Mouse (Mus musculus) cerebellum, adult 2 months (tissue): ENCODE measurements at regions not wholly inside any gene's neighbourhood (a gene's known extent, or its start where the extent isn't known, plus 50 kb on each side); places are given as distances from the start of the nearest gene placed in this dataset.

Experiments
- DNase-seq, 2 experiments: peaks; one replicate each; pipeline ENCODE4 v3.0.0; 2021
- H3K27ac ChIP-seq: fragments of 200-500 bp; 2 replicates; pipeline ENCODE4 v1.5.1; 2012; ENCODE audit warnings: low read length, control low read depth, inconsistent platforms; ENCODE audit not compliant: insufficient read depth
- H3K27me3 ChIP-seq: fragments of 200-500 bp; 2 replicates; pipeline ENCODE4 v1.6.1; 2012; ENCODE audit warnings: inconsistent platforms, mild to moderate bottlenecking, low read length, moderate library complexity; ENCODE audit not compliant: control insufficient read depth, insufficient read depth
- H3K4me1 ChIP-seq: fragments of 200-500 bp; 2 replicates; pipeline ENCODE4 v1.6.1; 2011; ENCODE audit warnings: low read length; ENCODE audit not compliant: control insufficient read depth, insufficient read depth
- H3K4me3 ChIP-seq: fragments of 200-500 bp; replicated peaks from 2 replicates; pipeline ENCODE3; 2011; ENCODE audit warnings: mild to moderate bottlenecking, low read depth, low read length, control low read depth; ENCODE audit not compliant: insufficient read depth
- CTCF ChIP-seq: fragments of 200-500 bp; IDR thresholded peaks from 2 replicates; pipeline ENCODE4 v1.5.1; 2011; ENCODE audit warnings: low read depth, mild to moderate bottlenecking, control low read depth, low read length, moderate library complexity, borderline replicate concordance; ENCODE audit not compliant: insufficient read depth
- POLR2A ChIP-seq: fragments of 200-500 bp; IDR thresholded peaks from 2 replicates; pipeline ENCODE4 v1.6.1; 2011; ENCODE audit warnings: low read length, control low read depth, borderline replicate concordance; ENCODE audit not compliant: insufficient read depth
- WGBS: fragments of 180-500 bp; shearing (Covaris S2); methylation state at CpG from one replicate; pipeline ENCODE4 v1.1.7; 2018; 5-methylcytosine and 5-hydroxymethylcytosine counted together

GRCm38 (mm10) chr4:80691774-80692485, 142.0 kb upstream of the Tyrp1 start:
- Histone ChIP-seq H3K4me3 (no peak overlapping the region), H3K27me3 (no peaks in the 10 kb centered on the region), H3K27ac (no peak overlapping the region), H3K4me1 (no peaks in the 10 kb centered on the region)
- 98% methylated on average over 3 of the region's 3 CpGs for WGBS
- DNase-seq = no peak
- no peak for TF ChIP-seq CTCF
- TF ChIP-seq POLR2A = no peak

- no peak overlapping the region for H3K4me3 ChIP-seq
- TF ChIP-seq CTCF (no peak), POLR2A (no peak)
- WGBS = 83% methylated on average over 2 of the region's 2 CpGs
- no peaks in the 10 kb centered on the region for H3K4me1 ChIP-seq
- no peak for DNase-seq
- no peaks in the 10 kb centered on the region for H3K27me3 ChIP-seq
- H3K27ac ChIP-seq = no peak overlapping the region
Measured at GRCm38 (mm10) chr4:80712698-80713097, 121.2 kb upstream of the Tyrp1 start.

DNA sequence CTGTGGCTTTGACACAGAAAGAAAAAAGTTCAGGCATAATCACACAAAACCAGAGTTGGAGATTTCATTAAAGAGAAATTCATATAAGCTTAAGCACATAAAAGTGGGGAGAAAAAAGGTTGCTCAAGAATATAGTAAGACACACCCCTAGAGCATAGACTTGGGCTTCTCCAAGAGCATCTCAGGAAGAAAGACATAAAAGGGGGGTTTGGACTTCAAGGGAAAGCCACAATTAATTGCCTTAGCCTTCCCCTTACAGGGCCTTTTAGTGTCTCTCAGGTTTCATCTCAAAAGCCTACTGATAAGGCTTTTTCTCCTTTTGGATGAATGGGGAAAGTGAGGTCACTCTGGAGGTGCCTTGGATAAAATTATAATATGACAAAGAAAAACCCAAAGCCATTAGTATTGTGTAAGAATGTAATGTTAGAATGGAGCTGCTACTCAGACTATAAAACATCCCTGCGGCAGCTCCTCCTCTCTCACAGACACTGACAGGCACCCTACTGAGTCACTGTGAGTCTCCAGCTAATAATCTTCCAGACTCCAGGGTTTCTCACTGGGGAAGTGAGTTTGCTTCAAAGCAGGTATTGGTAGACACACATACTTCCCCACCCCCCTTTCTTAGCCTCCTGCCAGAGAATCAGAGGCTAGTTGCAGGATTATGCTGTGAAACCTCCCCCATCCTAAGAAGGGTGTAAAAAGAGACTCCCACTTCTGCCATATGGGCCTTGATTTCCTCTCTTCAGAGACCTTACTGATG, 88.8 kb upstream of the Tyrp1 start:
- 30% methylated on average over 1 of the region's 1 CpGs for WGBS
- Histone ChIP-seq H3K4me1 (no peaks in the 10 kb centered on the region), H3K27ac (no peak overlapping the region)

GRCm38 (mm10) chr4:80752259-80752658, 81.7 kb upstream of the Tyrp1 start:
- Histone ChIP-seq H3K4me3 (no peak overlapping the region), H3K27me3 (no peaks in the 10 kb centered on the region), H3K27ac (no peak overlapping the region), H3K4me1 (no peaks in the 10 kb centered on the region)
- WGBS = 88% methylated on average over 6 of the region's 6 CpGs
- TF ChIP-seq CTCF (no peak), POLR2A (no peak)
- DNase-seq = no peak

More for the DNA sequence above, 88.8 kb upstream of the Tyrp1 start:
- H3K4me3 ChIP-seq = no peak overlapping the region
- DNase-seq = no peak
- H3K27me3 ChIP-seq = no peaks in the 10 kb centered on the region
- TF ChIP-seq POLR2A (no peak), CTCF (no peak)

DNA sequence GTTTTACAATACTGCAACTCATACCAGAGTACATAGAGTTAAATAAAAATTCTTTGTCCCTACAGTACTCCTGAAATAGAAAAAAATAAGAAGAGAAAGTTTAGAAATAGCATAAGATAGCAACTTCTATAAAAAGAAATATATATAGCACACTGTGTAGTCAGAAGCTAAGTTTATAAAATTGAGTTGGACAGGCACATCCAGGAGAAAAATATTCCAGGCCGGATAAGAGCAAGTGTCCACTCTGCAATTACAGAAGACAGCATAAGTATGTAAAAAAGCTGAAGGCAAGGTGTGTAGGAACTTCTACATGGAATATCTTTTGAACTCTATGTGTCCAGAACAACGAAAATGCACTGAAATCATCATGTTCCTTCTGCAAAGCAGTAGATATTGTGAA, 77.8 kb upstream of the Tyrp1 start:
- Histone ChIP-seq H3K27me3 (no peaks in the 10 kb centered on the region), H3K4me1 (no peaks in the 10 kb centered on the region), H3K27ac (no peak overlapping the region), H3K4me3 (no peak overlapping the region)
- 87% methylated on average over 2 of the region's 2 CpGs for WGBS
- no peak for TF ChIP-seq CTCF
- no peak for TF ChIP-seq POLR2A
- DNase-seq = no peak

DNA sequence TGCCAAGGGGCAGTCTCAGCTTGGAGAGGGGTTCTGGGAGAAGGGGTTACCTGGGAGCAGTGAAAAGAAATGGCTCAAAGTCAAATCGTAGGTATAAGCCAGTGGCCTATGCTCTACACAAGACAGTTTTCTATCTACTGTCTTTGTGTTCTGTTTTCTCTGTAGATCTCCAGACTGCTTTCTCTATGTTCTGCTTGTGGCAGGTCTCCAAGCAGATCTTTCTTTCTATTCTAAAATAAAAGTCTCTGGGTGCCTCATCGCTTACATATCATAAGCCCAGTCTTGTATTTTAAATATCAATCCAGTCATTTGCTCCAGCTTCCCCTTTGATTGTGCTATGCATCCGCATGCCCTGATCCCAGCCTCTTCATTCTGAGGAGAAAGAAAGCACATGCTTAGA, 69.9 kb upstream of the Tyrp1 start:
- Histone ChIP-seq H3K4me3 (no peak overlapping the region), H3K27ac (no peak overlapping the region), H3K27me3 (no peaks in the 10 kb centered on the region), H3K4me1 (no peaks in the 10 kb centered on the region)
- 91% methylated on average over 3 of the region's 3 CpGs for WGBS
- no peak for DNase-seq
- TF ChIP-seq CTCF (no peak), POLR2A (no peak)

GRCm38 (mm10) chr4:80765781-80766180, 68.1 kb upstream of the Tyrp1 start:
- peak; percentile 35; the same call in 1 of the 2 replicates for TF ChIP-seq CTCF
- TF ChIP-seq POLR2A = no peak
- peak; percentile 45 to 47 for DNase-seq
- no peak overlapping the region for H3K4me3 ChIP-seq
- H3K4me1 ChIP-seq = no peaks in the 10 kb centered on the region
- H3K27me3 ChIP-seq = no peaks in the 10 kb centered on the region
- no peak overlapping the region for H3K27ac ChIP-seq
- WGBS = 42% methylated on average over 4 of the region's 4 CpGs

- DNase-seq = no peak
- 78% methylated on average over 5 of the region's 5 CpGs for WGBS
- no peaks in the 10 kb centered on the region for H3K27me3 ChIP-seq
- TF ChIP-seq POLR2A (no peak), CTCF (no peak)
- no peak overlapping the region for H3K4me3 ChIP-seq
- no peaks in the 10 kb centered on the region for H3K4me1 ChIP-seq
- H3K27ac ChIP-seq = no peak overlapping the region
Measured at GRCm38 (mm10) chr4:80767447-80767846, 66.5 kb upstream of the Tyrp1 start.
